Mouse (Mus musculus) frontal cortex, adult 2 months (tissue): ENCODE measurements around the gene Selplg. TPM values are rescaled to one million over a fixed set of nuclear protein-coding genes. Genes with fewer than 3 reads are reported as not detected.
"Not testable (repeated sequence)": the region's sequence is repeated elsewhere in the genome, so short reads cannot be mapped to it uniquely, and the experiment has no call there.

Experiments
- DNase-seq, 2 experiments: peaks; one replicate each; pipeline ENCODE4 v3.0.0; 2022; ENCODE audit warnings: low spot score in 1 of 2; ENCODE audit errors: extremely low spot score in 1 of 2
- polyA plus RNA-seq: library from polyadenylated mRNA; depleted of rRNA; stranded (reverse); fragments of >200 nt; gene quantifications from 2 replicates; pipeline ENCODE4 v1.2.3, GENCODE M21; 2012

Selplg gene
- polyA plus RNA-seq, 1 experiment: 40.3 TPM

DNA sequence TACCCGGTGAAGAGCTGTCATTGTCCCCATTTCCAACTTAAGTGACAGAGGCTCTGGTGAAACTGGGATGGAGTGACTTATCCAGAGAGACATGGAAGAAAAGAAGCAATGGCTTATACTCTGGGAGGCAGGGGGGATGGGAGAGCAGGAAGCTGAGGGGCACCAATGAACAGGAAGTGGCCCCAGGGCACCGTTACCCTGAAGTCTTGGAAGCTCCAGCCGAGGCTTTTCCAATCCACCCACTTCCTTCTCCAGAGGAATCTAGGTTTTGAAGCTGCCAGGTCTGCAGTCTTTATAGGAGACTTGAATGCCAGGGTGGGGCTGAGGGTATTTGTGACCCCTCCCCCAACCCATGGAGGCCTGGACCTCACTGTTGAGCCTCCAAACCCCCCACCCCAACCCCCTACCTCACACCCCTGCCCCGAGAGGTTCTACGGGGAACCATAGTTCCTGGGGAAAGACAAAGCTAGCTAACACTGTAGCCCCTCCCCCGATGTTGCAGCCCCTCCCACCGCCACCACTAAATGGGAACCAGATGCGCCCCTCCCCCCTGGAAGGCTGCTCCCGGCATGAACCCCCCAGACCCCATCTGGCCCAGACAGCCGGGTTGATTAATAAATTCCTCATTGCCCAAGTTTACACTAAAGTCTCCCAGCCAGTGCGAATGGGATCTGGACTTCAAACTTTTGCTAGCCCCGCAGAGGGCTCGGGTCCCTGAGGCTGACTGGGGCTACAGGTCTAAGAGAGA lies 35.9 kb downstream of the Selplg start:
- no peak for DNase-seq

DNA sequence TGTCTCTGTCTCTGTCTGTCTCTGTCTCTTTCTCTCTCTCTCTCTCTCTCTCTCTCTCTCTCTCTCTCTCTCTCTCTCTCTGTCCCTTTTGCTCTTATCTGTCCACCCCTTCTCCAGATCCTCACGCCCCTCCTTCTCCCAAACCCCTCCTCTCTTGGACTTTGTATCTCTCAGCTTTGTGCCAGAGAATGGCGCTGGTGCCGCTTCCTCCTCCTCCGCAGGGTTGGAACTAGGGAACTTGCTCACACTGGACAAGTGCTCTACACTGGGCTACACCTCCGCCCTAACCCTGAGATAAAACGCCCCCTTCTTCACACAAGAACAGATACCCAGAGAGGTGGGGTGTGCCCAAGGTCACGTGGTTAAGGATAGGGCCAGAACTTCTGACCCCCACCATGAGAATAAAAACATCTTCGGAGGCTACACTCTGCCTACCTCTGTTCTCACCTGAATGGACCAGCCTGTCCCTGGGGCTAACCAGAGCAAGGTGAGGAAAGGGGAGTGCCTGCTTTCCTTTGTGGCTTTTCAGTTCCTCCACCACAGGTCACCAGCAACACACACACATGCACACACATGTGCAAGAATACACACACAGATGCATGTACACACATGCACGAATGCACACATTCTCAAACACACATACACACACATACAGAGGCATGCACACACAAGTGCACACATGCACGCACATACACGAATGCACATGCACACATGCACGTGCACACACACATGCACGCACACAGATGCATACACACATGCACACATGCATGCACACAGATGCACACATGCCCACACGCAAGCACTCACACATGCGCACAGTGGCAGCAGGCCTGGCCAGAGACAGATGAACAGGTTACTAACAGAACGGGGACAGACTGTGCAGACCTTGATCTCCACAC lies 41.0 kb downstream of the Selplg start:
- no peak for DNase-seq

DNA sequence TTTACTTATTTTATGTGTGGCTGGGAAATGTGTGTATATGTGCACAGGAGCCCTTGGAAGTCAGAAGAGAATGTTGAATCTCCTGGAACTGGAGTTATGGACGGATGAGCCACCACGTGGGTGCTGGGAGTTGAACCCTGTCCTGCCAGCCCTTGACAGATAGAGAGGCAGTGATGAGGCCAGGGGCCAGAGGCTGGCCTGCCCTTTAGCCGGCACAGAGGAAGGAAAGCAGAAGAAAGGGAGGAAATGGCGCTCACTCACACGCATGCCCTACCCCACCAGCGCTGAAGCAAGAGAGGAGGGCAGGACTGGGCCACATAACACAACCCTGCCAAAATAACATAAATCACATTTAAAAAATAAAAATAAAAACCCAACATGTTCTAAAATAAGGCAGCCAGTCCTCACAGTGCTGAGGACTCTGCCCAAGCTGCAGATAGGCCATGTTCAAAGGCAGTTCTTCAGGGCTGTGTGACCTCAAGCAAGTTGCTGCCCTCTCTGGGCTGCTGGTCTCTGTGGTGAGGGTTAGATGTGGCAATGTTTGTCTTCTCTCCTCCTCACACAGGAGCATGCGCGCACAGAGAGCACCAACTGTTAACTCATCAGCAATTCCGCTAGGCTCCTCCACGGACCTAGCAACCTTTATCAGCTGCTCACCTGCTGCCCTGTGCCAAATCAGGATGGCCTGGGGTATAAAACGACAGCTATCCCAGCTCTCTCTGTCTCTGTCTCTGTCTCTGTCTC lies 41.8 kb downstream of the Selplg start:
- no peak for DNase-seq

DNA sequence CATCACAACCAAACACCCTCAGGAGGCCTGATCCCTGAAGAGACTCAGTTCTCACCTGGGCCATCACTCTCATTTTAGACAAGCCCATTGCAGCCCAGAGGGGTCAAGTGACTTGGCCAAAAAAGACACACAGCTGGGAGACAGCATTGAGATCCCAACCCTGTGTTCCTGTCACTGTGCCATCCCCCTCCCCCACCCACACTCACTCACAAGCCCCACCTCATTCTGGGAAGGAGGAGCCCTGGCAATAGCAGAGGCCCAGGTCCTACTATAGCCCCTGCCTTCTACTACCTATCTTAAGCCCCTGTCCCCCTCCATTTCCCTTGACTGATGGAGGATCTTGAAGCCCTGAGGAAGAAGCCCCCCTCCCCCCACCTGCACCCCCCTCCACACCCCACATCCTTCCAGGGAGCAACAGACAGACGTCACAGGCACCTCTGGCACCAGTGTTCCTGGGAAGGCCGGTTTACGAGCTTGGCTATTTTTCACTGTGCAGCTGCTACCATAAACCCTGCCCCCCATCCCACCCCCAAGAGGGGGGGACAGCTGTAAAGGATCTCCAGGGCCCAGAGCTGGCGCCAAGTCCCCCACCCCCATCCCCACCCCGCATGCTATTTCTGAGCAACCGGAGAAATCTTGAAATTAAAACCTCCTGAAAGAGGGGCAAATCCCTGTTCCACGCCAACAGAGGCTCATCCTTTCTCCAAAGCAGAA lies 43.2 kb downstream of the Selplg start:
- no peak for DNase-seq

DNA sequence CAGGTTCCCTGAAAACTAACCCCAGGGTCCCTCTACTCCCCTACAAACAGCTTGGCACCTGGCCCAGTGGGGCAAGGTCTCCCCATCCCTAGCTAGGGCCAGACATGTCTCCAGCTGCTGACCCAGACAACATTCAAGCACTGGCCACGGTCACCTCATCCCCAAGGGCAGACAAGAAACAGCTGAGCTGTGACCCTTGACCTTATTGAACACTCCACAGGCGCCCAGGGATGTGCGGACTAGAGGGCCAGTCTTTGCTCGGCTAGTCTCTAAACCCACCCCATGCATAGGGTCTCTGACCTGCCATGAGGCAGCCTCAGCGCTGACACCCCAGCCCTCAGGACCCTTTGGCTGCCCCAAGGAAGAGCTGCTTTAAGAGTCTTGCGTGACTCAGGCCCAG lies 43.8 kb downstream of the Selplg start:
- DNase-seq: no peak

DNA sequence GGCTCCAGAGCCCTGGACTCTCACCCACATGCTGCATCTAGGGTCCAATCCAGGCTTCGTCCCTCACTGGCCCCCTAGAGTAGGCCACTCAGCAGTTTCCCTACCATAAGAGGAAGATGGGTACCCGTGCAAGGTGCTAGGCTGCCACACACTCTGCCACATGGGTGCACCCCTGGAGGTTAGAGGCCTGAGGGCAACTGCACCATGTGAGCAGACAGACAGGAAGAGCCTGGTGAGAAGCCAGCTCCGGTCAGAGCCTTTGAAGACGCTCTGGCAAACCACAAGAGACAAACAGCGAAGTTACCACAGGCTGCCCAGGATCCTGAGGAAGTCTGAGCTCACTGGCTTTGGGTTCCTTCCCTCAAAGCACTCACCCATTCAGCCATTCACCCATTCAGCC lies 45.5 kb downstream of the Selplg start:
- no peak for DNase-seq

GRCm38 (mm10) chr5:113784104-113784503 lies 48.3 kb downstream of the Selplg start:
- DNase-seq: not testable (repeated sequence)

DNA sequence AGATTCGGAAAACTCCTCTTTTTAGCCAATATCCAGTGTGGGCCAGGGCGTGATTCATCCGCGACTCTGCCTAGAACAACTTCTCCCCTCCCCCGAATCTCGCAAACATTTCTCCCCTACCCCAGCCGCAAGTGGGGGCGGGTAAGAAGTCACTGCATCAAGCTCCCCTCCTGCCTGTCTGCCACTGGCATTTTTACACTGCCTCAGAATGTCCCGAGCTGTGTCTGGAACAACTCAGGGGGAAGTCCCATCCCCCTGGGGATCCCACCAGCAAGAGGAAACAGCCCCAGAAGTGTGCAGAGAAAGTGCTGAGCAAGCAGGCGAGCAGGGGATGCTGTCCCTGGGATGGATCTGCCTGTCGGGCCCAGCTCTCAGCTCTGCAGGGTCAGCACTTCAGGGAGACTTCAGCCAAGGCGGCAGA lies 48.9 kb downstream of the Selplg start:
- DNase-seq: peak in 1 of 2 experiments; percentile 67

GRCm38 (mm10) chr5:113782624-113783023 lies 49.8 kb downstream of the Selplg start:
- DNase-seq: no peak

GRCm38 (mm10) chr5:113781875-113782274 lies 50.6 kb downstream of the Selplg start:
- DNase-seq: no peak

DNA sequence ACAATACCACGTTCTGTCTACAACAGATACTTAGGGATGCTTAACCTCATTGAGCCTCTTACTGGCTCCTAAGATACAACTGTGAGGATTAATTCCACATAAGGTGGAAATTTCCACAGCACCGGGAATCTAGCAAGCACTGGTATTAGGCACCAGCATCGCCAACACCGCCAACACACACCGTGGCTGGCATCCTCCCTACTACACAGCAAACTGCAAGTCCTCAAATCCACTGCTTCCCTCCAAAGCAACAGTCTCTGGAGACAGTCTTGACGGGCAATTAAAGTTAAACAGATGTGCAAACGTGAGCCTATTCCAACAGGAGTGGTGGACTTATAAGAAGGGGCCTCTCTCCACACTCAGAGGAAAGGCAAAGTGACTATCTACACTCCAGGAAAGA lies 51.2 kb downstream of the Selplg start:
- no peak for DNase-seq

GRCm38 (mm10) chr5:113780763-113781162 lies 51.7 kb downstream of the Selplg start:
- no peak for DNase-seq

DNA sequence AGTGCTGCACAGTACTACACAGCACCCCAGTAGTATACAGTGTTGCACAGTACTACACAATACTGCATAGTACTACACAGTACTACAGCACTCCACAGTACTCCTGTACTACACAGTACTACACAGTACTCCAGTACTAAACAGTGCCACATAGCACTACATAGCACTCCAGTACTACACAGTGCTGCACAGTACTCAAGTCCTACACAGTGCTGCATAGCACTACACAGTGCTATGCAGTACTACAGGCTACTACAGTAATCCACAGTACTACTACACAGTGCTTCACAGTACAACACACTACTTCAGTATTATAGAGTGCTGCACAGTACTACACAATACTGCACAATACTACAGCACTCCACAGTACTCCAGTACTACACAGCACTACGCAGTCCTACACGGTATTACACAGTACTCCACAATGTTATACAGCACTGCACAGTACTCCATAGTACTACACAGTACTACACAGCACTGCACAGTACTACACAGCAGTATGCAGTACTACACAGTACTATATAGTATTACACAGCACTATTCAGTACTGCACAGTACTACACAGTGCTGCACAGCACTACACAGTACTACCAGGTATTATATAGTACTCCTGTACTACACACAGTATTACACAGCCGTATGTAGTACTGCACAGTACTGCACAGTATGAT lies 52.2 kb downstream of the Selplg start:
- DNase-seq: no peak

DNA sequence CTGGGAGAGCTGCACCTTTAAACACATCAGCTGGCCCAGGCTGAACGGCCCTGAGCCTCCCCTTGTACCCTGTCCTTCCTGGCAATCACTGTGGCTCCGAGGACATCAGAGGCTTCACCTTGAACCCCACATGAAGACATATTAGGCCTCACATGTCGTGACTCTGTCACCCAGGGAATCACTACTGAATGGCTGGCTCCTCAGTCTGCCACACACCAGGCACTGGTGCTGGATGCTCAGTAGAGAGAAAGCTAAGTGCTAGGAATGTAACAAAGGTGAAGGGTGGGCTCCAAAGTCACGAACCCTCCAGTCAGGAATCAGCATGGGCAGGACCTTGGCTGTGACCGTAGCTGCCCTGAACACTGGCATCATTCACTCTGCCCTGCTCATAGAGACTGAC lies 52.9 kb downstream of the Selplg start:
- DNase-seq: no peak

DNA sequence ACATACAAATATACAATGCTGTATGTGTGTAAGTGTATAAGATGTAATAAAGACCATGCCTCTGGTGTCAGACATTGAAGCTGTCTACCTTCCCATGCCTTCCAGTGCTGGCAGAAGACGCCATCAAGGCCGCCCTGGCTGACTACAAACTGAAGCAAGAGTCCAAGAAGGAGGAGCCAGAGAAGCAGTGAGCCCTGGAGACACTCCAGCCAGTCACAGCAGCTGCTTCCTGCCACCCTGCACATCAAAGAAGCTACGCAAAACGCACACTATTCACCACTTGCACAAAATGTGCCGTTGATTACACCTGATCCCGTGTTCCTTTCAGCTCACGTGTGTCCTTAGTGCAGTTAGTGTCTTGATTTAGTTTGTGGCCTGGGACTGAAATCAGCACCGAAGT lies 54.7 kb downstream of the Selplg start:
- DNase-seq: not testable (repeated sequence)

DNA sequence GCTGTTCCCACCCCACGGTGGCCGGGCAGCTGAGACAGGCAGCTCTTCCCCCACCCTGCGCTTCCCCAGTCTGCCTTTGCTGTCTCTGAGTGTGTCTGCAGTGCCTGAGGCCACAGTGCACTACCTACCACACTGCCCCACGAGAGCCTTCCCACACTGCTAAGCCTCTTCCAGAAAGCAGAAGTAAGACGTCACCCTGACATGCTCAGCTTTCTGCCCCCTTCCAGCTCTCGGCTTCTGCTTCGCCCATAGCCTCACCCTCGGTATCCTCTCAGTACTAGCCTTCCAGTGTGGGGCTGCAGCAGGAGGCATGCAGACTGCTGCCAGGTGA lies 55.6 kb downstream of the Selplg start:
- no peak for DNase-seq

DNA sequence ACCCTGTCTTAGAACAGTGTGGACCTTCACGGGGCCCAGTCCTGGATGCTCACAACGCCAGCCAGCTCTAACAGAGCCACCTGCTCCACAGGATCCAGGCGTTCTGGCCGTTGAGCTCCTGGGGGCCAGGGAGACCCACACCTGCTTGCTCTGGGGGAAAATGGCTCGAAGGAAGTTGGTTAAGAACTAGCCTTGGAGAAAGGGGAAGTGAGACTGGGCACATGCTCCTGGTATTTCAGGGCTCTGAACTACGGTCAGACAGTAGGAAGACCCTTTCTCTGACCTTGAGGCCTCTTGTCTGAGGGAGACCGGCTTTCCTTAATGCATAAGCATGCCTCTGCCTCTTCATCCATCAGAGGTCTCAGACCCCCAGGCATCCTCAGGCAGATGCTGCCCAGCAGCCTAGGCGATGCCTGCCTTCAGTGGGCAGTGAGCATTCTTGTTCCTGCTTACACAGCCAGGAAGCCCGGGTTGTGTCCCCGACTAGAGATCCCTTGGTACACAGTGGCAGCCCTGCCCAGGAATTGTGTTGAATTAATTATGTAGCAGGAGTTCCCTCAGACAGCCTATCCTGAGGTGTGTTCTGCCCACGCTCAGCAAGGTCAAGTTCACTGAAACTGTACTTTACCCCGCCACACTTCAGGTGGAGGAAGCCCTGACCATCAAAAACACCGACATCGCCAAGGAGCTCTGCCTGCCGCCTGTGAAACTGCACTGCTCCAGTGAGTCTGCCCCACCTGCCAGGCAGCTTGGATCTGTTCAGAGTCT lies 56.1 kb downstream of the Selplg start:
- no peak for DNase-seq

- no peak for DNase-seq
These were observed 56.9 kb downstream of the Selplg start for GRCm38 (mm10) chr5:113775585-113775984.

GRCm38 (mm10) chr5:113773664-113774063 lies 58.8 kb downstream of the Selplg start:
- DNase-seq: peak; percentile 62 to 92
